Mouse (Mus musculus): ENCODE results near the gene Rgma. TPM values are rescaled to one million over a fixed set of nuclear protein-coding genes. Genes with fewer than 3 reads are reported as not detected.

Rgma gene
- polyA plus RNA-seq, 1 experiment from 2014 or later, result 10.0 TPM

DNA sequence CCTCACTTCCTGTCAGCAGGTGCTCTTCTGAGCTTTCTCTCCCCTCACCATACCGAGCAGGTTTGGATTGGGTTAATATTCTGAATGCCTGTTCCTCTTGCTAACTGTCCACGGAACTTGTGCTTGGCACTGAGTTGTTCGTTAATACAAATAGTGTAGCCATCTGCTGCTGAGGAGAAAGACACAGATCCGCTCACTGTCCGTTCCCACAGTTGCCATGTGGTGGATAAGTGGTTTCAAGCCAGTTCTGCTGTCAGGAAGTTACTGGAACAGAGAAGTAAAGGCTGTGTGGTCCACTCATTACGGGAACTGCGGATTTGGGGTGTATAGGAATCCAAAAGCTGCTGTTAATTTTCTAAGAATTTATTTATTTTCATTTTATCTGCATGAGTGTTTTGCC, 7.5 kb downstream of the Rgma start:
- Histone ChIP-seq H3K4me2 (replicated peaks; ENCODE audit: low read depth, low read length) (no peak overlapping the region), H3K27me3 (ENCODE audit: insufficient read depth, low read length) (peaks cover 15% of the 10 kb centered on the region; the same call in 1 of the 2 replicates), H3K9me3 (ENCODE audit: low read length) (no peaks in the 10 kb centered on the region), H3K27ac (ENCODE audit: low read length) (no peak overlapping the region), H3K36me3 (ENCODE audit: insufficient read depth, low read length) (no peaks in the 10 kb centered on the region), H3K9ac (replicated peaks; ENCODE audit: low read length) (no peak overlapping the region), H3K4me1 (ENCODE audit: insufficient read depth, low read length) (no peaks in the 10 kb centered on the region), H3K4me3 (ENCODE audit: low read length) (no peak overlapping the region)
- ATAC-seq (ENCODE audit: low FRiP score, low TSS enrichment), result no peak
- WGBS, result 85% methylated on average over 7 of the region's 7 CpGs

- H3K4me3 ChIP-seq (ENCODE audit: low read length), result no peak overlapping the region
- H3K4me2 ChIP-seq (replicated peaks; ENCODE audit: low read depth, low read length), result no peak overlapping the region
- peaks cover 28% of the 10 kb centered on the region for H3K4me1 ChIP-seq (ENCODE audit: insufficient read depth, low read length)
- H3K27me3 ChIP-seq (ENCODE audit: insufficient read depth, low read length), result no peaks in the 10 kb centered on the region; the same call in 1 of the 2 replicates
- WGBS, result 76% methylated on average over 2 of the region's 2 CpGs
- H3K9ac ChIP-seq (replicated peaks; ENCODE audit: low read length), result no peak overlapping the region
- no peaks in the 10 kb centered on the region for H3K36me3 ChIP-seq (ENCODE audit: insufficient read depth, low read length)
- no peak overlapping the region for H3K27ac ChIP-seq (ENCODE audit: low read length)
- ATAC-seq (ENCODE audit: low FRiP score, low TSS enrichment), result no peak
- H3K9me3 ChIP-seq (ENCODE audit: low read length), result no peaks in the 10 kb centered on the region
These were observed 13.6 kb downstream of the Rgma start for GRCm38 (mm10) chr7:73388866-73389265.

DNA sequence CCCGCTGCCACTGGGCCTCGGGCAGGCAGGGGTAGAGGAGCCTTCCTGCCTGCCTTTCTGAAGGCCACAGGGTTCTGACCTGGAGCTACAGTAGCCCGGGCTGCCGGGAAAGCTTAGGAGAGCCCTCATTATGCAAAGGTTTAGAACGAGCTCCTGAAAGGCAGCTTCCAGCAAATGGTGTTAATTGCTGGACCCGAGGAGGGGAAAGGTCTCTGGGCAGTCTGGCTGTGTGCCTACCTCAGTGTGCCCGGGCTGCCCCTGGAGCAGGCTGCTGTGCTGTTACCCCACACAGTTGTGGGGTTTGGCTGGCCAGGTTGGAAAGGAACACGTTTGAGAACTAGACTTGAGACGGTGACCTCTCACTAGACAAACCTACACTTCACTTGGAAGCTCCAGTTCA, 14.1 kb downstream of the Rgma start:
- 12% methylated on average over 9 of the region's 9 CpGs for WGBS
- peak overlapping the region; percentile 36; the same call in 1 of the 2 replicates for H3K27ac ChIP-seq (ENCODE audit: low read length)

GRCm38 (mm10) chr7:73389871-73390294, 14.6 kb downstream of the Rgma start:
- no peaks in the 10 kb centered on the region for H3K36me3 ChIP-seq (ENCODE audit: insufficient read depth, low read length)
- ATAC-seq (ENCODE audit: low FRiP score, low TSS enrichment), result peak; percentile 31; the same call in 1 of the 2 replicates
- no peaks in the 10 kb centered on the region; the same call in 1 of the 2 replicates for H3K27me3 ChIP-seq (ENCODE audit: insufficient read depth, low read length)
- H3K27ac ChIP-seq (ENCODE audit: low read length), result peak overlapping the region; percentile 36; the same call in 1 of the 2 replicates
- peak overlapping the region; percentile 81 for H3K4me3 ChIP-seq (ENCODE audit: low read length)
- no peaks in the 10 kb centered on the region for H3K9me3 ChIP-seq (ENCODE audit: low read length)
- peak overlapping the region; percentile 84 for H3K4me2 ChIP-seq (replicated peaks; ENCODE audit: low read depth, low read length)
- H3K9ac ChIP-seq (replicated peaks; ENCODE audit: low read length), result peak overlapping the region; percentile 91
- WGBS, result 1% methylated on average over 15 of the region's 15 CpGs
- H3K4me1 ChIP-seq (ENCODE audit: insufficient read depth, low read length), result peaks cover 31% of the 10 kb centered on the region

More for the DNA sequence above, 14.1 kb downstream of the Rgma start:
- H3K36me3 ChIP-seq (ENCODE audit: insufficient read depth, low read length), result no peaks in the 10 kb centered on the region
- peak overlapping the region; percentile 81; the same call in 1 of the 2 replicates for H3K4me3 ChIP-seq (ENCODE audit: low read length)
- H3K9me3 ChIP-seq (ENCODE audit: low read length), result no peaks in the 10 kb centered on the region
- peaks cover 31% of the 10 kb centered on the region for H3K4me1 ChIP-seq (ENCODE audit: insufficient read depth, low read length)
- ATAC-seq (ENCODE audit: low FRiP score, low TSS enrichment), result no peak
- no peaks in the 10 kb centered on the region; the same call in 1 of the 2 replicates for H3K27me3 ChIP-seq (ENCODE audit: insufficient read depth, low read length)
- H3K4me2 ChIP-seq (replicated peaks; ENCODE audit: low read depth, low read length), result peak overlapping the region; percentile 84
- no peak overlapping the region for H3K9ac ChIP-seq (replicated peaks; ENCODE audit: low read length)

GRCm38 (mm10) chr7:73390426-73391001, 15.2 kb downstream of the Rgma start:
- peak; percentile 16; the same call in 1 of the 2 replicates for ATAC-seq (ENCODE audit: low FRiP score, low TSS enrichment)
- Histone ChIP-seq H3K4me3 (ENCODE audit: low read length) (peak overlapping the region; percentile 81), H3K9me3 (ENCODE audit: low read length) (no peaks in the 10 kb centered on the region), H3K4me1 (ENCODE audit: insufficient read depth, low read length) (peaks cover 31% of the 10 kb centered on the region), H3K4me2 (replicated peaks; ENCODE audit: low read depth, low read length) (peak overlapping the region; percentile 84), H3K36me3 (ENCODE audit: insufficient read depth, low read length) (no peaks in the 10 kb centered on the region), H3K27ac (ENCODE audit: low read length) (peak overlapping the region; percentile 17; the same call in 1 of the 2 replicates), H3K9ac (replicated peaks; ENCODE audit: low read length) (peak overlapping the region; percentile 91), H3K27me3 (ENCODE audit: insufficient read depth, low read length) (no peaks in the 10 kb centered on the region; the same call in 1 of the 2 replicates)
- WGBS, result 7% methylated on average over 18 of the region's 18 CpGs

- H3K27ac ChIP-seq (ENCODE audit: low read length), result peak overlapping the region; percentile 93
- no peaks in the 10 kb centered on the region for H3K9me3 ChIP-seq (ENCODE audit: low read length)
- peak overlapping the region; percentile 81 for H3K4me3 ChIP-seq (ENCODE audit: low read length)
- H3K4me2 ChIP-seq (replicated peaks; ENCODE audit: low read depth, low read length), result peak overlapping the region; percentile 84
- WGBS, result 1% methylated on average over 19 of the region's 42 CpGs
- no peaks in the 10 kb centered on the region for H3K36me3 ChIP-seq (ENCODE audit: insufficient read depth, low read length)
- H3K27me3 ChIP-seq (ENCODE audit: insufficient read depth, low read length), result no peaks in the 10 kb centered on the region; the same call in 1 of the 2 replicates
- ATAC-seq (ENCODE audit: low FRiP score, low TSS enrichment), result peak; percentile 87
- peak overlapping the region; percentile 91 for H3K9ac ChIP-seq (replicated peaks; ENCODE audit: low read length)
- H3K4me1 ChIP-seq (ENCODE audit: insufficient read depth, low read length), result peaks cover 31% of the 10 kb centered on the region
These were observed 15.8 kb downstream of the Rgma start for GRCm38 (mm10) chr7:73391002-73391517.

GRCm38 (mm10) chr7:73391518-73392321, 16.4 kb downstream of the Rgma start:
- WGBS, result under 1% methylated on average over 39 of the region's 39 CpGs
- H3K27ac ChIP-seq (ENCODE audit: low read length), result peak overlapping the region; percentile 93
- peak; percentile 40 for ATAC-seq (ENCODE audit: low FRiP score, low TSS enrichment)
- peak overlapping the region; percentile 81 for H3K4me3 ChIP-seq (ENCODE audit: low read length)
- peak overlapping the region; percentile 84 for H3K4me2 ChIP-seq (replicated peaks; ENCODE audit: low read depth, low read length)
- H3K27me3 ChIP-seq (ENCODE audit: insufficient read depth, low read length), result no peaks in the 10 kb centered on the region; the same call in 1 of the 2 replicates
- peak overlapping the region; percentile 91 for H3K9ac ChIP-seq (replicated peaks; ENCODE audit: low read length)
- no peaks in the 10 kb centered on the region for H3K9me3 ChIP-seq (ENCODE audit: low read length)
- no peaks in the 10 kb centered on the region for H3K36me3 ChIP-seq (ENCODE audit: insufficient read depth, low read length)
- H3K4me1 ChIP-seq (ENCODE audit: insufficient read depth, low read length), result peaks cover 33% of the 10 kb centered on the region

DNA sequence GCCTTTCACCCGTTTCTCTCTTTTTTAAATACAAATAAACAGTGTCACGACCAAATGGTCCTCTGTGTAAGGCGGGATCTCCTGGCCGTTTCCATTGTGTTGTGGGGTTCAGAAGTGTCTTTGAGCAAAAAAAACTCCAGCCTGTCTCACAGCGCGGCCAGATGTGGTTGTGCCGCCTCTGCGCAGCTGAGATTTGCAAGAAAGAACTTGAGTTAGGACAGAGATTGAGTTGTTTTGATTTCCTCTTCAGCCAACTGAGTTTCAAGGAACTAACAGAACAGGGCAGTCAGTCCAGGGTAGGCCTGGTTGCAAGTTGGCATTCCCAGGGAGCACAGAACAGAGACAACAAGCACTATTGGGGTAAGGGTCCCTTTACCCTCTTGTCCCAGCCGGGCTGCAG, 17.1 kb downstream of the Rgma start:
- H3K27me3 ChIP-seq (ENCODE audit: insufficient read depth, low read length), result no peaks in the 10 kb centered on the region; the same call in 1 of the 2 replicates
- peak overlapping the region; percentile 81 for H3K4me3 ChIP-seq (ENCODE audit: low read length)
- ATAC-seq (ENCODE audit: low FRiP score, low TSS enrichment), result no peak
- H3K4me1 ChIP-seq (ENCODE audit: insufficient read depth, low read length), result peaks cover 34% of the 10 kb centered on the region
- peak overlapping the region; percentile 84 for H3K4me2 ChIP-seq (replicated peaks; ENCODE audit: low read depth, low read length)
- H3K9ac ChIP-seq (replicated peaks; ENCODE audit: low read length), result peak overlapping the region; percentile 91
- WGBS, result 1% methylated on average over 9 of the region's 9 CpGs
- H3K27ac ChIP-seq (ENCODE audit: low read length), result peak overlapping the region; percentile 93
- no peaks in the 10 kb centered on the region for H3K9me3 ChIP-seq (ENCODE audit: low read length)
- no peaks in the 10 kb centered on the region for H3K36me3 ChIP-seq (ENCODE audit: insufficient read depth, low read length)

DNA sequence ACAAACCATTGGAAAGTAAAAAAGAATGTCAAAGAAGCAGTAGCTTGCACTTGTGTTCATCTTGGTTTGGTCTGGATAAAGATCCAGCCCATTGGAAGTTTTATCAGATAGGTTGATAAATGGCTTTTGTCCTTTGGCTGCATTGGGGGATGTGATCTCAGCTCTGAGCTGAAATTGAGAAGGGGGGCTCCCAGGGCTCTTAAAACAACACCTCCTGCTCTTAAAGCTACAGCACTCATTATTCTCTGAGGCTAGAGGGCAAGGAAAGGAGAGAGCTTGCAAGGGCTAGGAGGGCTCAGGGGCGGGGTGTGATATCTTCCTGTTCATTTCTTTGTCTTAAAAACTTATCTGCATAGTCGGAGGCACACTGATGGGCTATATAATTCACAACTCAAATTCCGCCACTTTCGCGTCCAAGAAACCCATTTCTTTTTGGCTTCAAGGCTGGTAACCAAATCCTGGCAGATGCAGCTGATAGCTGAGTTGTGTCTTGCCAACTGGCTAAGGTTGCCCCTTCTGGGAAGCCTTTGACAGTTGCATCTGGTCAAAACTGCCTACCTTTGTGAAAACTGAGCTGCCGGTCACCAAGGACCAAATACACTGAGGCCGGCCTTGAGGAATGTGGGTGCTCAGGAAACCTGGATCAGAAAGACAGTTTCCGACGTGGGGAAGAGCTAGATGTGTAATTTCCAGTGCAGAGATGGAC, 18.2 kb downstream of the Rgma start:
- WGBS, result 19% methylated on average over 9 of the region's 9 CpGs
- H3K4me2 ChIP-seq (replicated peaks; ENCODE audit: low read depth, low read length), result peak overlapping the region; percentile 84
- H3K36me3 ChIP-seq (ENCODE audit: insufficient read depth, low read length), result no peaks in the 10 kb centered on the region
- peak overlapping the region; percentile 81 for H3K4me3 ChIP-seq (ENCODE audit: low read length)
- no peaks in the 10 kb centered on the region; the same call in 1 of the 2 replicates for H3K27me3 ChIP-seq (ENCODE audit: insufficient read depth, low read length)
- peak overlapping the region; percentile 91; the same call in 1 of the 2 replicates for H3K9ac ChIP-seq (replicated peaks; ENCODE audit: low read length)
- peak overlapping the region; percentile 31; the same call in 1 of the 2 replicates for H3K27ac ChIP-seq (ENCODE audit: low read length)
- H3K9me3 ChIP-seq (ENCODE audit: low read length), result no peaks in the 10 kb centered on the region
- no peak for ATAC-seq (ENCODE audit: low FRiP score, low TSS enrichment)
- H3K4me1 ChIP-seq (ENCODE audit: insufficient read depth, low read length), result peaks cover 45% of the 10 kb centered on the region

Data from kidney, embryonic 16.5 days (tissue).